Mouse (Mus musculus) liver, embryonic 16.5 days (tissue): Measurements from ENCODE around the gene Prss42. TPM values are rescaled to one million over a fixed set of nuclear protein-coding genes. Genes with fewer than 3 reads are reported as not detected.
"Not testable (repeated sequence)": the region's sequence is repeated elsewhere in the genome, so short reads cannot be mapped to it uniquely, and the experiment has no call there.

Experiments
- ATAC-seq: fragments of 200-750 bp; cut with Nextera tagmentation; 2 replicates; pipeline ENCODE4 v1.8.0; 2017; ENCODE audit warnings: low read depth, mild to moderate bottlenecking, moderate number of reproducible peaks, moderate library complexity
- H3K27ac ChIP-seq: fragments of 300-500 bp; sonication (generic); 2 replicates; pipeline ENCODE4 v1.5.1; 2014; ENCODE audit warnings: mild to moderate bottlenecking, low read length
- H3K27me3 ChIP-seq: fragments of 300-500 bp; sonication (generic); 2 replicates; pipeline ENCODE4 v1.6.1; 2014; ENCODE audit warnings: low read depth, low read length, mixed read lengths; ENCODE audit not compliant: control insufficient read depth, insufficient read depth
- H3K36me3 ChIP-seq: fragments of 300-500 bp; sonication (generic); 2 replicates; pipeline ENCODE4 v1.6.1; 2014; ENCODE audit warnings: mild to moderate bottlenecking; ENCODE audit not compliant: control insufficient read depth, insufficient read depth
- H3K4me1 ChIP-seq: fragments of 300-500 bp; sonication (generic); 2 replicates; pipeline ENCODE4 v1.6.1; 2014; ENCODE audit warnings: low read depth, low read length, mixed read lengths; ENCODE audit not compliant: control insufficient read depth
- H3K4me2 ChIP-seq: fragments of 300-500 bp; sonication (generic); 2 replicates; pipeline ENCODE4 v1.6.1; 2014; ENCODE audit warnings: low read depth, low read length, mixed read lengths
- H3K4me3 ChIP-seq: fragments of 300-500 bp; sonication (generic); 2 replicates; pipeline ENCODE4 v1.5.1; 2014; ENCODE audit warnings: low read depth, mild to moderate bottlenecking, low read length
- H3K9ac ChIP-seq: fragments of 300-500 bp; sonication (generic); 2 replicates; pipeline ENCODE4 v1.6.1; 2014; ENCODE audit warnings: low read depth, low read length
- H3K9me3 ChIP-seq: fragments of 300-500 bp; sonication (generic); replicated peaks from 2 replicates; pipeline ENCODE4 v1.6.1; 2016; ENCODE audit warnings: low read length; ENCODE audit not compliant: control insufficient read depth
- WGBS: fragments of 180-500 bp; shearing (Covaris S2); extraction: QIAGEN DNeasy Blood & Tissue Kit; methylation state at CpG from one replicate; pipeline ENCODE4 v1.1.7; 2014; ENCODE audit not compliant: insufficient replicate concordance; 5-methylcytosine and 5-hydroxymethylcytosine counted together
- polyA plus RNA-seq: library from polyadenylated mRNA; unstranded; fragments of >200 nt; fragmentation: Nextera tagmentation; extraction: Ambion mirVana; gene quantifications from 2 replicates; pipeline ENCODE4 v1.2.1, GENCODE M21; 2015

The Prss42 gene
- polyA plus RNA-seq, 1 experiment from 2014 or later, result not detected

DNA sequence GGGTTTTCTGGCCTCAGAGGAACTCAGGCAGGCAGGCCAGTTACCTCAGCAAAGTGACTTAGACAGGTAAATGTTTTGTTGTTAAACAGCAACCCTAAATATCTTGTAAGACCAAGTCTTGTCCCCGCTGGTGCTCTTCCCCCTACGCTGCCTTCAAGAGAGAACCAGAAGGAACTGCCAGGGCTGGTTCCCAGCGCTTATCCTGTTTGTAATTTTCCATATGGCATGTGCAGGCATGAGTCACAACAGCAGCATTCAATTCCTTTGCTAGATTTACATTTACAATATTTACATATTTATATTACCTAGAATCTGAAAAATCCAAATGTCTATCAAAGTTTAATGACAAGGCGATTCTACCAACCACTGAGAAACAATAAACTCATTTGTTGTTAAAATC, 12.1 kb downstream of the Prss42 start:
- Histone ChIP-seq H3K27ac (no peak overlapping the region), H3K27me3 (no peaks in the 10 kb centered on the region), H3K9me3 (no peaks in the 10 kb centered on the region), H3K4me1 (no peaks in the 10 kb centered on the region), H3K4me3 (no peak overlapping the region), H3K36me3 (no peaks in the 10 kb centered on the region), H3K9ac (no peak overlapping the region), H3K4me2 (no peak overlapping the region)
- WGBS, result 66% methylated on average over 4 of the region's 4 CpGs
- no peak for ATAC-seq

DNA sequence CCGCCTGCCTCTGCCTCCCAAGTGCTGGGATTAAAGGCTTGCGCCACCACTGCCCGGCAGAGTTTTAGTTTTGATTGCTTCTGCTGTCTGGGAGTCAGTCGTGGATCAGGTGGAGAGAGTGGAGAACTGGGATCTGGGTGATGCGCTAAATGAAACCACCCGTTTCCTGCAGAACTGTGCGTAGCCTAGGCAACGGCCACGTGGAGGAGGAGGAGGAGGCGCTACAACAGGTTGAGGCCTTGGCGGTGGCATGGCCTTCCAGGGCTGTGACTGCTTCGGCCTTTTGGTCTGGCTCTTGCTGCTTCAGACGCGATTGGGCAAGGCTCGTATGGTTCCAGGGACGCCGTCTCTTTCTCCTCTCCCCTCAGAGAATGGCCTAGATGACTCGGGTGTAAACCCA, 15.8 kb downstream of the Prss42 start, which contains the start of gene Prss44:
Gene Prss44, plus strand, starts transcription at position 206 of the 400 bp plus-strand sequence.
- Histone ChIP-seq H3K27ac (no peak within 1 kb of the TSS), H3K9me3 (no peaks in the 10 kb centered on the region), H3K36me3 (no peaks in the 10 kb centered on the region), H3K4me1 (no peaks in the 10 kb centered on the region), H3K9ac (no peak within 1 kb of the TSS), H3K27me3 (no peaks in the 10 kb centered on the region), H3K4me3 (no peak within 1 kb of the TSS), H3K4me2 (no peak within 1 kb of the TSS)
- WGBS, result 51% methylated on average over 18 of the region's 18 CpGs
- ATAC-seq, result no peak

DNA sequence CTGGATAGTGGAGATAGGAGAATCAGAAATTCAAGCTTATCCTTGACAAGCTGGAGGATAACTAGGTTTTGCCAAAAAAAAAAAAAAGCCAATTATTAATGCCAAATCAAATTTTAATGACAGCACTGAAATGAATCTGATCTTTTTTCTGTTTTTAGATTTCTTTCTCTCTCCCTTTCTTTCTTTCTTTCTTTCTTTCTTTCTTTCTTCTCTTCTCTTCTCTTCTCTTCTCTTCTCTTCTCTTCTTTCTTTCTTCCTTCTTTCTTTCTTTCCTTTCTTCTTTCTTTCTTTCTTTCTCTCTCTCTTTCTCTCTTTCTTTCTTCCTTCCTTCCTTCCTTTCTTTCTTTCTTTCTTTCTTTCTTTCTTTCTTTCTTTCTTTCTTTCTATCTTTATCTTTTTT, 22.6 kb downstream of the Prss42 start:
- not testable (repeated sequence) for H3K4me2 ChIP-seq, H3K27ac ChIP-seq, ATAC-seq, H3K36me3 ChIP-seq, H3K4me3 ChIP-seq, H3K27me3 ChIP-seq, H3K4me1 ChIP-seq, H3K9ac ChIP-seq, H3K9me3 ChIP-seq

DNA sequence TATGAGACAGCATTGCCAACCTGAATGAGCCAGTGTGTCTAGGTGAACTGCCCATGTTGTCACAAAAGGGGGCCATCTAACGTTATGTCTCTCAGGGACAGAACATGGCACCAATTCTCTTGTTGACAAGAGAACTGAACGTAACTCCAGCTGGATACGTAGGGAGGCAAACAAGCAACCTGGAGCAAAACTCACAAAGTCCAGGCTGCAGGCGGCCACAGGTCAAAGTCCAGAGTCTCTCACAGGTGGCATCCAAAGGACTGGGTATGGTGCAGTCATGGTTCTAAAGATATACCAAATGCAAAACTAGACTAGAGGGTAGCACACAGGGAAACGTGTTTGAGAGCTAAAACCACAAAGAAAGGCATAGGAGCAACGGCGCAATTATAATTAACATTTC, 23.5 kb downstream of the Prss42 start:
- Histone ChIP-seq H3K4me3 (no peak overlapping the region), H3K27me3 (no peaks in the 10 kb centered on the region), H3K36me3 (no peaks in the 10 kb centered on the region), H3K4me1 (no peaks in the 10 kb centered on the region), H3K27ac (no peak overlapping the region), H3K9ac (no peak overlapping the region), H3K4me2 (no peak overlapping the region), H3K9me3 (no peaks in the 10 kb centered on the region)
- ATAC-seq, result no peak
- WGBS, result 61% methylated on average over 7 of the region's 7 CpGs

DNA sequence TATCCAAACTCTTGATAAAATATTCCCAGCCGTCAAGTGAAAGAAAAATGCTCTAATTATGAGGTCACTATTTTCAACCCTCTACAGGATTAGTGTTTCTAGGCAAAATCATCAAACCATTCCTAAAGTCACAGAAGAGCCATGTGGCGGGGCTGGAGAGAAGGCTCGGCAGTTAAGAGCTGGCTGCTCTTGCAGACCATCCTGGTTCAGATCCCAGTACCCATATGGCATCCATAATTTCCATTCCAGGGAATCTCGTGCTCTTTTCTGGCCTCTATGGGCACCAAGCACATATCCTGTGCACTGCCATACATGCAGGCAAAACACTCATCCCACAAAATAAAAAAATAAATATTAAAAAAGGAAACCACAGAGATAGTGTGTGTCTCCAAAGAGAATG, 27.5 kb downstream of the Prss42 start:
- Histone ChIP-seq H3K4me3 (no peak overlapping the region), H3K4me1 (no peaks in the 10 kb centered on the region), H3K9me3 (no peaks in the 10 kb centered on the region), H3K4me2 (no peak overlapping the region), H3K36me3 (no peaks in the 10 kb centered on the region), H3K27ac (no peak overlapping the region), H3K9ac (no peak overlapping the region), H3K27me3 (no peaks in the 10 kb centered on the region; the same call in 1 of the 2 replicates)
- 50% methylated on average over 4 of the region's 4 CpGs for WGBS
- ATAC-seq, result no peak

DNA sequence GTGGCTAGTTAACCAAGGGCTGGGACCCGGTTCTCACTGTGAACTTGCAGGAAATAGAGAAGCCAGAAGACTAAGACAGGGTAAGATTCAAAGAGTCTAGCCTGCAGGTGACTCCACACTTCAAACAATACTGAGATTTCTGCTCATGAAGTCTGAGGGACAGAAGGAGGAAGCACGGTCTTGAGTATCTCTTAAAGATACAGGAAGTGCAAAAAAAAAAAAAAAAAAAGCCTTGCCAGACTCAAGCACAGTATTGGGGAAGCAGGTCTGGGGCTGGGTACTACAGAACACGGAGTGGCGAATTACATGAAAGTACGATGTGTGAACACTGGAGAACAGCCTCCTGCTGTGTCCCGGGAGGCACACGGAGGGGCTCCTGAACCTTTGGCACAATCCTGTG, 27.9 kb downstream of the Prss42 start:
- H3K36me3 ChIP-seq, result no peaks in the 10 kb centered on the region
- no peaks in the 10 kb centered on the region for H3K9me3 ChIP-seq
- no peaks in the 10 kb centered on the region for H3K4me1 ChIP-seq
- no peak overlapping the region for H3K4me2 ChIP-seq
- no peak overlapping the region for H3K4me3 ChIP-seq
- no peaks in the 10 kb centered on the region; the same call in 1 of the 2 replicates for H3K27me3 ChIP-seq
- H3K9ac ChIP-seq, result no peak overlapping the region
- H3K27ac ChIP-seq, result no peak overlapping the region
- no peak for ATAC-seq
- WGBS, result 25% methylated on average over 7 of the region's 7 CpGs

DNA sequence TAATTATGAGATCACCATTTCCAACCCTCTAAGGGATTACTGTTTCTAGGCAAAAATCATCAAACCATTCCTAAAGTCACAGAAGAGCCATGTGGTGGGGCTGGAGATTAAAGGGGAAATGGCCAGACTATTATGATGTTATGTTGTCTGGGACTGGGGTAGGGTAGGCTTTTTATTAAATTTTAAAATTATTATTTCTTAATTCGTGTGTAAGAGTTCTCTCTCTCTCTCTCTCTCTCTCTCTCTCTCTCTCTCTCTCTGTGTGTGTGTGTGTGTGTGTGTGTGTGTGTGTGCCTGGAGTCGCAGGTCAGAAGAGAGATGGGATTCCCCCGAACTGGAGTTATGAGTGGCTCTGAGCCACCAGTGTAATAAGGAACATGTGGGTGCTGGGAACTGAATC, 28.4 kb downstream of the Prss42 start, which contains the start of gene Prss43:
Gene Prss43, plus strand, starts transcription at position 301 of the 400 bp plus-strand sequence.
- H3K9me3 ChIP-seq, result no peaks in the 10 kb centered on the region
- H3K36me3 ChIP-seq, result no peaks in the 10 kb centered on the region
- no peaks in the 10 kb centered on the region; the same call in 1 of the 2 replicates for H3K27me3 ChIP-seq
- no peak within 1 kb of the TSS for H3K27ac ChIP-seq
- no peak for ATAC-seq
- 52% methylated on average over 3 of the region's 3 CpGs for WGBS
- H3K4me2 ChIP-seq, result no peak within 1 kb of the TSS
- H3K9ac ChIP-seq, result no peak within 1 kb of the TSS
- no peaks in the 10 kb centered on the region for H3K4me1 ChIP-seq
- H3K4me3 ChIP-seq, result no peak within 1 kb of the TSS

DNA sequence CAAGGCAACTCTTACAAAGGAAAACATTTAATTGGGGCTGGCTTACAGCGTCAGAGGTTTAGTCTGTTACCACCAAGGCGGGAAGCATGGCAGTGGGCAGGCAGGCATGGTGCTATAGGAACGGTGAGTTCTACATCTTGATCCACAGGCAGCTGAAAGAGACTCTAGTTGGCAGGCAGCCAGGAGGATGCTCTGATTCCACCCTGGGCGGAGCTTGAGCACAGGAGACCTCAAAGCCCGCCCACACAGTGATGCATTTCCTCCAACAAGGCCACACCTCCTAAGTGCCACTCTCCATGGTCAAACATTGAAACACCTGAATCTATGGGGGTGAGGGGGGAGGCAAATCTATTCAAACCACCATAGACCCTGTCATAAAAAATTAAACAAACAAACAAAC, 35.1 kb downstream of the Prss42 start:
- Histone ChIP-seq H3K4me1 (no peaks in the 10 kb centered on the region), H3K36me3 (no peaks in the 10 kb centered on the region), H3K9ac (no peak overlapping the region), H3K9me3 (no peaks in the 10 kb centered on the region), H3K4me3 (no peak overlapping the region), H3K27ac (no peak overlapping the region), H3K27me3 (no peaks in the 10 kb centered on the region; the same call in 1 of the 2 replicates), H3K4me2 (no peak overlapping the region)
- 49% methylated on average over 5 of the region's 5 CpGs for WGBS
- ATAC-seq, result no peak

DNA sequence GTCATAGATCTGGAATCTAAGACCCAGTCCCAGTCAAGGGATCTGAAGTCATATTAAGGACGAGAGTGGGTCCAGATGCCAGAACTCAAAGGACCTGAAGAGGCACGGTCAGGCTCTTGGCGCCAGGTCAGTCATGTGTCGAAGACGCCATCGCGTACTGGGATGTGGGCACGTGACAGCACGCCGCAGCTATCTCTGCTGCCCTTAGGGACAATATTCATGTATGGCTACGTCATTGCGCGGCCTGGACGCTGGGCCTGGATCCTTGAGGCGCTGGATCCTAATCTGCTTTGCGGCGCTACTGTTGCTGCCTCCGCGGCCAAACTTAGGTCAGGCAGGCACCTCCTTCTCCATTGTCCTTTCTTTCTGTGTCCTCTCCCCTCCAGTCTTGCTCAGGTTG, 36.4 kb downstream of the Prss42 start, which contains the start of gene Prss45:
Gene Prss45, plus strand, starts transcription at position 178 of the 400 bp plus-strand sequence.
- H3K4me2 ChIP-seq, result no peak within 1 kb of the TSS

More for the DNA sequence above, 36.4 kb downstream of the Prss42 start, which contains the start of gene Prss45:
- H3K4me1 ChIP-seq, result no peaks in the 10 kb centered on the region
- 68% methylated on average over 19 of the region's 19 CpGs for WGBS
- H3K9ac ChIP-seq, result no peak within 1 kb of the TSS
- H3K4me3 ChIP-seq, result no peak within 1 kb of the TSS
- no peak for ATAC-seq
- H3K36me3 ChIP-seq, result no peaks in the 10 kb centered on the region
- no peaks in the 10 kb centered on the region for H3K27me3 ChIP-seq
- no peaks in the 10 kb centered on the region for H3K9me3 ChIP-seq
- H3K27ac ChIP-seq, result no peak within 1 kb of the TSS
